Mouse (Mus musculus) heart, postnatal 25 days (tissue): ENCODE measurements around the gene Ucp3. TPM values are rescaled to one million over a fixed set of nuclear protein-coding genes. Genes with fewer than 3 reads are reported as not detected.
"Not testable (repeated sequence)": the region's sequence is repeated elsewhere in the genome, so short reads cannot be mapped to it uniquely, and the experiment has no call there.

Experiments used
- DNase-seq: peaks from one replicate; pipeline ENCODE4 v3.0.0; 2022; ENCODE audit warnings: low spot score
- intact Hi-C: fragments of 180-260 bp; cut with DNase I; formaldehyde crosslinking; loops from one replicate; pipeline ENCODE4 v1.15.1; 2025
- total RNA-seq, 2 experiments: library from RNA; stranded (reverse); gene quantifications; 2 replicates each; pipeline ENCODE4 v1.2.3; 2021

The Ucp3 gene
- total RNA-seq, 2 experiments from 2014 or later: 40.6 to 49.9 TPM

GRCm38 (mm10) chr7:100470796-100471406 lies 1.9 kb upstream of the Ucp3 start:
- DNase-seq: no peak
- intact Hi-C loops: no loop called here

- intact Hi-C loops: no loop called here
- no peak for DNase-seq
Observed at GRCm38 (mm10) chr7:100471407-100471797, 1.4 kb upstream of the Ucp3 start.

- intact Hi-C loops: no loop called here
- DNase-seq: no peak
Observed at GRCm38 (mm10) chr7:100473846-100474454, 1.2 kb downstream of the Ucp3 start.

- intact Hi-C loops: no loop called here
Observed at GRCm38 (mm10) chr7:100474680-100475079, 1.9 kb downstream of the Ucp3 start.

GRCm38 (mm10) chr7:100479100-100479822 lies 6.5 kb downstream of the Ucp3 start:
- intact Hi-C loops: no loop called here
- no peak for DNase-seq

More at GRCm38 (mm10) chr7:100474680-100475079, 1.9 kb downstream of the Ucp3 start:
- DNase-seq: peak; percentile 25

GRCm38 (mm10) chr7:100479823-100480164 lies 7.0 kb downstream of the Ucp3 start:
- intact Hi-C loops: no loop called here
- no peak for DNase-seq

GRCm38 (mm10) chr7:100480175-100480574 lies 7.4 kb downstream of the Ucp3 start:
- intact Hi-C loops: no loop called here

GRCm38 (mm10) chr7:100482046-100482445 lies 9.3 kb downstream of the Ucp3 start:
- intact Hi-C loops, DNase-seq: not testable (repeated sequence)

More at GRCm38 (mm10) chr7:100480175-100480574, 7.4 kb downstream of the Ucp3 start:
- no peak for DNase-seq

- intact Hi-C loops: no loop called here
- DNase-seq: no peak
Observed at GRCm38 (mm10) chr7:100484493-100484892, 11.7 kb downstream of the Ucp3 start.

- no peak for DNase-seq
- intact Hi-C loops: no loop called here
Observed at GRCm38 (mm10) chr7:100487301-100487700, 14.5 kb downstream of the Ucp3 start.

GRCm38 (mm10) chr7:100488474-100489048 lies 15.8 kb downstream of the Ucp3 start:
- intact Hi-C loops: no loop called here
- DNase-seq: no peak

- DNase-seq: no peak
- intact Hi-C loops: loop anchor here (2.0 kb wide), 1 partner anchor 62 kb away; no protein-coding TSS in a partner anchor
Observed at GRCm38 (mm10) chr7:100492391-100493116, 19.8 kb downstream of the Ucp3 start.

GRCm38 (mm10) chr7:100493117-100493483 lies 20.3 kb downstream of the Ucp3 start, which contains the start of gene Ucp2:
Gene Ucp2, plus strand, starts transcription at chr7:100493337.
- intact Hi-C loops: loop anchor here (2.0 kb wide), 1 partner anchor 62 kb away; no protein-coding TSS in a partner anchor
- peak; percentile 85 for DNase-seq

- intact Hi-C loops: loop anchor here (2.0 kb wide), 1 partner anchor 63 kb away; no protein-coding TSS in a partner anchor
- DNase-seq: no peak
Observed at GRCm38 (mm10) chr7:100493484-100494414, 21.0 kb downstream of the Ucp3 start.

GRCm38 (mm10) chr7:100494415-100494831 lies 21.6 kb downstream of the Ucp3 start:
- intact Hi-C loops: no loop called here
- no peak for DNase-seq

- intact Hi-C loops: no loop called here
- no peak for DNase-seq
Observed at GRCm38 (mm10) chr7:100495042-100495441, 22.3 kb downstream of the Ucp3 start.

GRCm38 (mm10) chr7:100495581-100496251 lies 22.9 kb downstream of the Ucp3 start:
- intact Hi-C loops: no loop called here
- peak; percentile 77 for DNase-seq

GRCm38 (mm10) chr7:100496371-100496770 lies 23.6 kb downstream of the Ucp3 start:
- intact Hi-C loops: no loop called here
- DNase-seq: no peak
